Mouse (Mus musculus) natural killer cell, adult 2 months (primary cell): ENCODE data around the gene Bcor.

ENCODE experiments used
- DNase-seq, 2 experiments: peaks; one replicate each; pipeline ENCODE4 v3.0.0; 2022; ENCODE audit warnings: low spot score in 2 of 2

The Bcor gene

GRCm38 (mm10) chrX:12127106-12127670, 33.0 kb downstream of the Bcor start:
- DNase-seq, result no peak

GRCm38 (mm10) chrX:12126408-12127105, 33.6 kb downstream of the Bcor start:
- DNase-seq, result no peak

GRCm38 (mm10) chrX:12124571-12124970, 35.6 kb downstream of the Bcor start:
- DNase-seq, result no peak

GRCm38 (mm10) chrX:12123687-12124087, 36.5 kb downstream of the Bcor start:
- no peak for DNase-seq

- DNase-seq, result no peak
These were observed 37.4 kb downstream of the Bcor start for GRCm38 (mm10) chrX:12122594-12123331.

- no peak for DNase-seq
These were observed 40.7 kb downstream of the Bcor start for GRCm38 (mm10) chrX:12119476-12119875.

- DNase-seq, result no peak
These were observed 44.0 kb downstream of the Bcor start for GRCm38 (mm10) chrX:12116128-12116527.

- no peak for DNase-seq
These were observed 48.0 kb downstream of the Bcor start for GRCm38 (mm10) chrX:12112166-12112565.

GRCm38 (mm10) chrX:12110518-12110917, 49.6 kb downstream of the Bcor start:
- no peak for DNase-seq

GRCm38 (mm10) chrX:12105358-12105757, 54.8 kb downstream of the Bcor start:
- peak in 1 of 2 experiments; percentile 32 for DNase-seq

- no peak for DNase-seq
These were observed 63.2 kb downstream of the Bcor start for GRCm38 (mm10) chrX:12096783-12097526.

- no peak for DNase-seq
These were observed 66.8 kb downstream of the Bcor start for GRCm38 (mm10) chrX:12093371-12093770.

GRCm38 (mm10) chrX:12091431-12092061, 68.6 kb downstream of the Bcor start:
- peak in 1 of 2 experiments; percentile 21 for DNase-seq

GRCm38 (mm10) chrX:12090871-12091404, 69.2 kb downstream of the Bcor start:
- peak in 1 of 2 experiments; percentile 48 for DNase-seq

GRCm38 (mm10) chrX:12090151-12090870, 69.8 kb downstream of the Bcor start:
- peak in 1 of 2 experiments; percentile 13 for DNase-seq

- peak in 1 of 2 experiments; percentile 38 for DNase-seq
These were observed 70.6 kb downstream of the Bcor start for GRCm38 (mm10) chrX:12089353-12090081.

- DNase-seq, result no peak
These were observed 71.2 kb downstream of the Bcor start for GRCm38 (mm10) chrX:12089027-12089340.

GRCm38 (mm10) chrX:12088301-12089026, 71.7 kb downstream of the Bcor start:
- peak; percentile 56 to 63 for DNase-seq

GRCm38 (mm10) chrX:12087511-12088300, 72.4 kb downstream of the Bcor start:
- peak; percentile 62 to 64 for DNase-seq
